Mouse (Mus musculus) layer of hippocampus, postnatal 36 days (tissue): ENCODE measurements around the gene Nxnl1. TPM values are rescaled to one million over a fixed set of nuclear protein-coding genes. Genes with fewer than 3 reads are reported as not detected.
A peak's percentile ranks its signal among the peaks of the same experiment; 100 is the strongest.
"Not testable (repeated sequence)": the region's sequence is repeated elsewhere in the genome, so short reads cannot be mapped to it uniquely, and the experiment has no call there.

ENCODE experiments used
- DNase-seq, 2 experiments: peaks; one replicate each; pipeline ENCODE4 v3.0.0; 2022
- total RNA-seq, 2 experiments: library from RNA; stranded (reverse); gene quantifications; 2 replicates each; pipeline ENCODE4 v1.2.3; 2021

Gene Nxnl1
- total RNA-seq, 2 experiments from 2014 or later: not detected

DNA sequence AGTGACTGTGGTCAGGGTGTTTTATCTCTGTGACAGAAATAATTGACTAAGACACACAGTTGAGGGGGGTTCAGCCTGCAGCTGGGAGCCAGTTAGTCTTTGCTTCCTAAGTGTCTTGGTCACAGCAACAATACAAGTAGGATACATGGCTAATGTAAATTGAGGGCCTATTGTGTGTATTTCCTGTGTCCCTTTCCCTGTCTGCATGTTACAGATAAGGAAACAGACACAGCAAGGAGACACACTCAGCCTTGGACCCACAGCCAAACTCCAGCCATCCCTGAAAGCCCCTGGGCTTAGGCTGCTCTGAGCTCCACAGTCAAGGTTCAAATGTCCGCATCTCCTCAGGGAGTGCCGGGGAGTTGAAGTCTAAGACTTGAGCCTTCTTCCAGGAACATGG, 11.8 kb downstream of the Nxnl1 start:
- DNase-seq: no peak

DNA sequence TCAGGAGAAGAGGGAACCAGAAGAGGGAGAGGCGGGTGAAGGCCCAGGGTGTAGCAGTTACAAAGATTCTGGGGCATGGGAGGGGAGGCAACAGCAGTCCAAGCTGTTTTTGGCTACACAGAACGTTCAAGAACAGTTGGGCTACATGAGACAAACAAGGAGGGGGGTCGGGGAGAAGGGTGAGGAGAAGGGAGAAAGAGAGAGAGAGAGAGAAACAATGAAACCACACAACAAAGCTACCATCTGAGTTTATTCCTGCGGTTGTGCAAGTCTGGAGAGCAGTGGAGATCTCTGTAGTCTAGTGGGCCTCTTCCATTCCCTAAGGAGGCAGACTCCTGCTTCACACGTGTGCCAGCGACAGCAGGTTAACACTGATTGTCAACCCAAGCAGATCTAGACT, 12.4 kb downstream of the Nxnl1 start:
- DNase-seq: no peak

DNA sequence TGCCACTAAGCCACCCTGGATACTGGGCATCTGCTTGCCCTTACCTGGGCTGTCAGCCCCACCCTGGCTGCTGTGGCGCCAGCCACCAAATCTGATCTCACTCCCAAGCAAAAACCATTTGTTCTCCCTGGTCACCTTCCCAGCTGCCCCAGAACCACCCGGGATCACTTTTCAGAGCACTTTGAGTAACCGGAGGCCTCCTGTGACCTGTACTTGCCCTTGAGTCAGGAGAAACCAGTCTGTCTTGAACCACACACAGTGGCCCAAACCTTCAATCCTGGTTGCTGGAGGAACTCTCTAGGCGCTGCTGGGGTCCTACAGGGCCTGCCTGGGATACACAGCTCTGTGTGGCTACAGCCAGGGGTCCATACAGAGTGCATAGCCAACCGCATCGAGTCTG, 13.6 kb downstream of the Nxnl1 start:
- DNase-seq: no peak

DNA sequence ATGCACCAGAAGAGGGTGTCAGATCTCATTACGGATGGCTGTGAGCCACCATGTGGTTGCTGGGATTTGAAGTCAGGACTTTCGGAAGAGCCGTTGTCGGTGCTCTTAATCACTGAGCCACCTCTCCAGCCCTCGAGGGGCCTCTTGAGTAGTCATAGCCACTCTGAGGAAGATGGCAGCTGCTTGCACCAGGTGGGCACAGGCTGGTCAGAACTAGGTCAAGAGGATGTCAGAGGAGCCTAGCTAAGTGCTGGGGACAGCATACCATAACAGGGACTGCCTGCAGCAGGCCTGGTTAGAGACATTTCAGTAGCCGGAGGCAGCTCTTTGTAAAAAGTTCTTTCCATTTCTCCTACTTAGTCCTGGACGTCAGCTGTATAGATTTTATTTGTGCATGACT, 15.6 kb downstream of the Nxnl1 start:
- DNase-seq: no peak

DNA sequence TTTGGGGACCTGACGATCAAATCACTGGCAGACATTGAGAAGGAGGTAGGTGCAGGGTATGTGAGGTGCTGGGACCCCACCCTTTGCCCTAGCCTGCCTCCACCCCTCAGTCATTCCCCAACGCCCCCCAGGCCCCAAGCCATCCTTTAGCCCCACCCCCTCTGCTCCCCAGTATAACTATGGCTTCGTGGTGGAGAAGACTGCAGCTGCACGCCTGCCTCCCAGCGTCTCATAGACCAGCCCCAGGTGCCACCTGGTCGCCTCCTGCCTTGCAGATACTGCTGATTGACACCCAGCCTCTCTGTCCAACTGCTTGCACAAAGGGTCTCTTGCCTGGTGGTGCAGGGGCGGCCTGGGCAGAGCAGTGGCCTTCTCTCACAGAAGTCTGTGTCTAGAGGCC, 18.8 kb downstream of the Nxnl1 start:
- no peak for DNase-seq

DNA sequence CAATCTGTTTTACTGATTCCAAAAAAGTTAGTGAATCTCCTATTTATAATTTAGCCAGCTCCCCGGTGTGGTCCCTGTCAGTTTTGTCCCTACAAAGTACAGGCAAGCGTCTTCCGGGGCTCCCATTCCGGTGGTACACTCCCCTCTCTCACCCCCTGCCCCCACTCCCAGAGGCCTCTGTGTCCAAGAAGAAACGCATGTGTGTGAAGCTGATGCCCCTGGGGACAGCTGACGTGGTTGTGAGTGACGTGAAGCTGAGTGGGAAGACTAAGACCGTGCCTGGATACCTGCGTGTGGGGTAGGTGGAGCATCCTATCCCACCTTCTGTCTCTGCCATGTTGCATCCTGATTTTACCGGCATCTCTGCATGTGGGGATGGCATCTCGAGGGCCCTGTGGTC, 21.3 kb downstream of the Nxnl1 start:
- no peak for DNase-seq

DNA sequence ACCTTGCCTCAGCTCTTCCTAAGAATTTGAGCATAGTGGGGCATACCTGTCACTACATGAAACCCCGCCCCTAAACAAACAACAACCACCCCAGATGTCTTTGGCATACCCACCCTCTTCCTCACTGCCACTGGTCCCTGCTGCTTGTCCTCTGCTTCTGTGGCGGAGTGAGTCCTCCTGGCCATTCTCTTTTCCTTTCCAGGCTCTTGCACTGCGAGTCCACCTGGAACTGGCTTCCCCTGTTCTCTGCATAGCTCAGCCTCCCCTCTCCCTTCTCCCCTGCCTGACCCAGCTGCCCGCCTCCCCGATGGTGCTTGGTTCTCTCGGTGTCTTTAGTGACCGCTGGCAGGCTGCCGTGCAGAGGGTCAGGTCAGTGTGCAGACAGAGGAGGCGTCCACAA, 22.6 kb downstream of the Nxnl1 start:
- DNase-seq: no peak

DNA sequence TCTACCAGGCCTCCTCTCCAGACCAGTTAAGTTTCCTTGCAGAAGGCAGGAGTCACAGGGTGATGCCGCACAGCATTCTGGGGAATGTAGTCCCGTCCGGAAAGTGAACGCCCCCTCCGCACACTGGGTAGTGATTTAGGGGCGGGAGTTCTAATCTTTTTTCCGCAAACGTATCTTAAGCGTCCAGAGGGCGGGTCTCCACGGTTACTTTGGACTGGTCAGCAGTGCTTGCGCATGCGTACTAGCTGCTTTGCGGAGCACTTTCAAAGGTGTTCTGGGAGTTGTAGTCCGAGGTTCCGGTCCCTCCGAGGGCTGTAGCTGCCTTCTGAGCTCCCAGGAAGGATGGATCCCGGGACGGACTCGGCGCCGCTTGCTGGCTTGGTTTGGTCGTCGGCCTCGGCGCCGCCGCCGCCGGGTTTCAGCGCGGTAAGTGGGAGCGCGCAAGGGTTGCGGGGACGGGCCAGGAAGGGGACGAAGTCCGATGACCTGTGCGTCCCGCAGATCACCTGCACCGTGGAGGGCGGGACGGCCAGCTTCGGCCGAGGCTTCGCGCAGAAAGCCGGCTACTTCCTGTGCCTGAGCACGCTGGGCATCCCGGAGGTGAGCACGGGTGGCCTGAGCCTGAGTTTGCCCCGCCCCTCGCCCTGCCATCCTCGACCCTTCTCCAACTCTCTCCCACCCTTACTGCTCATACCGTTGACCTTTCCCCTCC, 23.6 kb downstream of the Nxnl1 start, which contains the start of gene Mvb12a:
Gene Mvb12a (plus strand): TSS at position 291 of the 712 bp plus-strand sequence.
- DNase-seq: peak; percentile 96 to 97

DNA sequence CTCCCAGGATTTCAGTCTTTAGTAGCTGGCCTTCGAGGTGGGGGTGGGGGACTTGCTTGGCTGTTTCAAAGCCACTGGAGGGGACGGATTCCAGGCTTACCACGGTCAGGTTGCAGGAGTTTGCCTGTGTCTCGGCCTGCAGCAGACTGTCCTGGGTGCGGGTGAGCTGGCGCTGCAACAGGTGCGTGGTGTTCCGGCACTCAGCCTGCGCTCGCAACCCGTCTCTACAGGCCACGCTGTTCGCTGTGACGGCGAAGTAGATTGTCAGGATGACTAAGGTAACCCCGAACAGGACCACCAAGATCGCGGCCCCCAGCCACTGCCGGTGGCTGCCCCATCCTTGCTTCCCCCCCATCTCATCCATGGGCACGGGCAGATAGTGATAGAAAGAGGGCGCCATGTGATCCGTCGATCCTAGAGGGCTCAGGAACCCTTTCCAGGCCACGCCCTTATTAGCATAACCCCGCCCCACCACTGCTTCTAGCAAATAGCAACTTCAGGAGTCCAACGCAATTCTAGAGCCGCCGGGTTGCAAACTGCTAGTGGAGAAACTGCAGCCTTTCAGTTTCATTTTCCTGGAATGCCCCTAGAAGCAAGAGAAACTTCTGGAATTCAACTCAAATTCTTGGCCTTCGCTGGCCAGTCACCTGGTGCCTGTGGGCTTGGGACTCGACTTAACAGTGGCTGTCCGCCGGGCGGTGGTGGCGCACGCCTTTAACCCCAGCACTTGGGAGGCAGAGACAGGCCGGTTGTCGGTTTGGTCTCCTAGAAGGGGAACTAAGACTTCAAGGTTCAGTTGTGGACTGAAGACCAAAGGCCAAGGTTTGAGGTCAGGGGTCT, 29.2 kb downstream of the Nxnl1 start, which contains the start of gene Bst2:
Gene Bst2 (minus strand): TSS at position 429 of the 840 bp plus-strand sequence.
- peak in 1 of 2 experiments; percentile 37 for DNase-seq

DNA sequence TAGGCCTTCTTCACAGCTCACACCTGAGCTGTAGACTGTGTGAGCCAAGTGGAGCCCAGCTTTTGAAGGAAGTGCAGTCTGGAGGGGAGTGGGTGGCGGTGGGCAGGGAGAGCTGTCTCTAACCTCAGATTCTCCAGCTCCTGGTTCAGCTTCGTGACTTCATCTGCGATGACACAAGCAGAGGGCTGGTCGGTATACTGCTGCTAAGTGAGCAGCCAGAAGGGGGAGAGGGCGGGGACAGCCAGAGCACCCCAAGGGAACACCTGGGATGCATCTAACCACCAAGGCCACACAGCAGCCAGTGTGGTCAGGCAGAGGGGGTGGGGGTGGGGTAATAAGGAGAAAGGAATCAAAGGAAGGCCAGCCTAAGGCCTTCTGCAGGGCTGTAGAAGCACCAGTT, 30.7 kb downstream of the Nxnl1 start:
- no peak for DNase-seq

DNA sequence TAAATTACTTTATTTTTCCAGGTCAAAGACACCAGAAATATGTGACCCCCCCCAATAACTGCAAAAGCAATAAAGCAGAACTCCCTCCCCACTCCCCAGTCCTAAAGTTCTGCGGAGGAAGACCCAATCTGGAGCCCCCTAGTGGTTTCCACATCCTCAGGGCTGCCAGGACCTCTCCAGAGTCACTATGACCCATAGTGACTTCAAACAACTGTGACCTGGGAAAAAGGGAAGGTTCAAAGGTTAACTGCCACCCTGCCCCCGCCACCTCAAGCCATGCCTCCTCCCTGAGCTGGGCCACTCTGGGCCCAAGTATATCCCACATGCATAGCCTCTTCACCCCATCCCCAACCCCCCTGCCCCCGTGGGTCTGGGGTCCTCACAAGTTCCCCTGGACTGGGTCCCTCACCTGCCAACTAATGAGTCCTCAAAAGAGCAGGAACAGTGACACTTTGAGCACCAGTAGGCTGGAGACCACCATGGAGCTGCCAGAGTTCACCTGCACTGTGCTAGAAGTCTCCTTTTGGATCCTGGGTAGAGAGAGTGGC, 32.1 kb downstream of the Nxnl1 start:
- DNase-seq: no peak

DNA sequence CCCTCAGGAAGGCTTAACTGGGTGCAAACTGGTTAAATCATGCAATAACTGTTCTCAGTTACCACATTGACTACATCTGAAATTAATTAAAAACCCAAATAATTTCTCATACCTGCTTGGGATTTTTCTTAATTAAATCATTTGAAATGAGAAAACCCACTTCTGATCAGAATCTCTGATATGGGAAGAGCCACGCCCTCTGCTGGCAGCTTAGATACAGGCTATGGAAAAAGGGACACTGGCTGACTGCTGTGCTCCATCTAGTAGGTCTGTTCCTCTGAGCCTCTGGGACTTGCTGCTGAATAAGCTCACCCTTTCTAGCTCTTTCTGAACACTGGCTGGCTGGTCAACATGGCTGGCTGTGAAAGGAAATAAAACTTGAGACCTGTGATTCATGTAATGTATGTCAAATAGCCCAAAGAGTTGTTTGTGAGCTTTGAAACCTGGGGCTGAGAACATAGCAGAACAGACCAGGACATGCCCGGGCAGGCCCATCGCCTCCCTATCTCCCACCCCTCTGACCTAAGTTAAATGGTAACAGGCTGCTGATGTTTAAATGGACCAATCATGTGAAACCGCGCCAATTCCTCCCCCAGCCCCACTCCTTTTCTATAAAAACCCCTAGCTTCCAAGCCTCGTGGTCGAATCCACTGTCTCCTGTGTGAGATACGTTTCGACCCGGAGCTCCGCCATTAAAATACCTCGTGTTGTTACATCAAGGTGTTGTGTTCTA, 35.5 kb downstream of the Nxnl1 start:
- not testable (repeated sequence) for DNase-seq

DNA sequence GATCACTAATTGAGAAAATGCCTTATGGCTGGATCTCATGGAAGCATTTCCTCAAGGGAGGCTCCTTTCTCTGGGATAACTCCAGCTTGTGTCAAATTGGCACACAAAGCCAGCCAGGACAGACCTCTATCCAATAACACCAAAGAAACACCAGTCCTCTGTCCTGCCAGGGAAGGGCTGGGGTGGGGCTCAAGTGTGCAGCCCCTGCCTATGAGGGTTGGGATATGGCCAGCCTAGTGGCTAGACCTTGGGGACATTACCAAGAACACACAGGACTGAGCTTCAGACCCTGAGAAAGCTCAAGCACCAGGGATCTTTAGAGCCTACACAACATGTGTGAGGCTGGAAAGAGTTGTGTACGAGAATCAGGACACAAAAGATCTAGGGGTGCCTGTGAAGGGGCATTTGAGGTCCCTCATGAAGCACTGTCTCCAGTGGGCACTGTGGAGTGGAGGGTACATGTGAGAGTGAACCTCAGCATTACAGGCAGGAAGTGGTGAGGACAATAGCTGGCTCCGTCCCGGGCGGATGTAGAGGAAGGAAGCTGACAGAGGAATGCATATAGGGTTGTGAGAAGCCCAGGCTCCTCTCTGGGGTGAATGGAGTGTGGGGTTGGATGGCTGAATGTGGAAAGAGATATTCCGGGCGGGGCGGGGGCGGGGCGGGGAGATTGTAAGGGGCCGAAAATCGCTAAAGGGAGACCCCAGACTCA, 37.9 kb downstream of the Nxnl1 start:
- DNase-seq: no peak

DNA sequence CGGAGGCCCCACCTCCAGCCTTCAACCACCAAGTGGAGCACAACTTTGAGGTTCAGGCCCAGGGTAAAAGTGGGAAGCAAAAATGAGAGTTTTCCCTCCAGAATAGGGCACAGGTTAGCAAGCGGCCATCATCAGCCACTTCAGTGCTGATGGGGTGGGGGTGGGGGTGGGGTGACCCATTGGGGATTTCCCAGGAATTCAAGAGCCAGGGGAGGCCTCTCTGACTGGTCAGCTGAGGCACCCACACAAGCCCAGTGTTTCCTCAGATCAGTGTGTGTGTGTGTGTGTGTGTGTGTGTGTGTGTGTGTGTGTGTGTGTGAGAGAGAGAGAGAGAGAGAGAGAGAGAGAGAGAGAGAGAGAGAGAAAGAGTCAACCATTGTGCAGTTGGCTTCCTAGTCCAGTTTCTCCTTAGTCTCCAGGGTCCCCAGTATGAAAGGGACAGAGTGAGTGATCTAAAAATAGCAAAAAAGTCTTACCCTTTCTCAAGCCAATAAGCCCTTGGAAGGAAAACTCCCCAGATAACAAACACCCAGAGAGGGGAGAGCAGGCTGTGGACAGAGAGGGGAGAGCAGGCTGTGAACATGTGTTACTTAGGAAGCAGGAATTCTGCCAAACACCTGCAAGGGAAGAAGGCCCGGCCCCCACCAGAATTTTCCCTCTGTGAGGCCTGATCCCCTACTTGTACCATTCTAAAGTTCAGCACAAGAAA, 39.1 kb downstream of the Nxnl1 start:
- no peak for DNase-seq

DNA sequence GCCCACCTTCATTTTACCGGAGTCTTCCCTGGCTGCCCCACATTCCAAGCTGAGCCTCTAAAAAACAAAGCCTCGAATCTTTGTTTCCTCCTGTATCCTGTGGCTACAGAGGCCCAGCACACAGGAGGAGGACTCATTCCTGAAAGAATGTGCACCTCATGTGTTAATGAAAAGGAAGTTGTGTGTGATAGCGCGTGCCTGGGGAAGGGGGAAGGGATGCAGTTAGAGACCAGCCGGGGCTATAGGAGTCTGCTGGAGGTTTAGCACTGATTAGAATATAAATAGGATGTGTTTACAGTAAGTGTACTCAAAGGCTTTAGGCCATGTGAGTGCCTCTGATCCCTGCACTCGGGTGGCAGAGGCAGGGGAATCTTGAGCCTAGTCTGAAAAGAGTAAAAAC, 40.1 kb downstream of the Nxnl1 start:
- no peak for DNase-seq

DNA sequence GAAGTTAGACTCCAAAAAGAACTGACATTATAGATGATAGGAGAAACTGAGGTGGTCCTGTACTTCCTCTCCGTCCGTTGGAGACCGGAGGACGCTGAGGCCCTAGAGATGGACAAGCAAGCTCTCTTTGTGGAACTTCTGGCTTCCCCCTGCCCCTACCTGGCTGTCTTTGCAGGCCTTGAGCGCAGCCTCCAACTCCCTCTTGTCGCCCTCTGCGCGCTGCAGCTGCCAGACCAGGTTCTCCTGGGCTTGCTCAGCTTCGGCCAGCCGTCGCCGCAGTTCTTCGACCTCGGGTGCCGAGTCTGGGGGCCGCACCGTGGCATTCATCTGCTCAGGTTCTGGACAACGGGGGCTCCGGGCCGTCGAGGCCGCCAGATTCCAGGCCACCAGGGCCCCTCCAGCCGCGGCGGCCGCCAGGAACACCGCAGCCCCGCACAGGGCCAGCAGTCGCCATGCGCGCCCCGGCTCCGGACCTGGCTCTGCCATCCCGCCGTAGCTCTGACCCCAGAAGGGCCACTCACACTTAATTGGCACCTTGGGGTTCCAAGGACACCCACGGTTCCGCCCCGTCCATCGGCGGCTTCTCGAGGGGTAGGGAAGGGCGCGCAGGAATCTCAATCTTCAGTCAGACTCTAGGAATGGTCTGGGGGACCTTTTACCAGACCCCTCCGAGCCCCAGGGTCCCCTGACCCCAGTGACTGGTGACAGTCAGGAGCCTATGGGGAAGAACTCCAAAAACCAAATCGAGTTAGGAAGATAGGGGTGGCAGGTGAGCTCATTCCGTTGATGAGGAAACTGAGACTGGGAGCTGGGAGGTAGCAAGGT, 41.0 kb downstream of the Nxnl1 start, which contains the start of gene Ccdc194:
Gene Ccdc194 (minus strand): TSS at position 486 of the 825 bp plus-strand sequence.
- DNase-seq: no peak

DNA sequence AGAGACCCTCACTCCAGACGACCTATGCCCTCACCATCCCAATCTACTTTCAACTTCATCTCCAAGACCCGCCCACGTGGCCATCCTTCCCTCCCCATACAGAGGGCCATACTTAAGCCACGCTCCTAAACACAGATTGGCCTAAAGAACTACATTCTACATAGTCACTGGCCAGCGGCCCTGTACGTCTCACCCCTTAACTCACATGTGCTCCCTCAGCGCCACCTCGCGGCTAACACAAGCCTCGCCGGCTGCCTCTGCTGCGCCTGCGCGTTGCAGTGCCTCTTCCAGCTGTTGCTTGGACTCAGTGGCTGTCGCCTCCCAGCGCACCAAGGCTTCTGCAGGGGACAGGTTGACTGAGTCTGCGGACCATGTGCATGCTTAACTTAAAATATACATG, 44.8 kb downstream of the Nxnl1 start:
- DNase-seq: peak; percentile 86 to 88

DNA sequence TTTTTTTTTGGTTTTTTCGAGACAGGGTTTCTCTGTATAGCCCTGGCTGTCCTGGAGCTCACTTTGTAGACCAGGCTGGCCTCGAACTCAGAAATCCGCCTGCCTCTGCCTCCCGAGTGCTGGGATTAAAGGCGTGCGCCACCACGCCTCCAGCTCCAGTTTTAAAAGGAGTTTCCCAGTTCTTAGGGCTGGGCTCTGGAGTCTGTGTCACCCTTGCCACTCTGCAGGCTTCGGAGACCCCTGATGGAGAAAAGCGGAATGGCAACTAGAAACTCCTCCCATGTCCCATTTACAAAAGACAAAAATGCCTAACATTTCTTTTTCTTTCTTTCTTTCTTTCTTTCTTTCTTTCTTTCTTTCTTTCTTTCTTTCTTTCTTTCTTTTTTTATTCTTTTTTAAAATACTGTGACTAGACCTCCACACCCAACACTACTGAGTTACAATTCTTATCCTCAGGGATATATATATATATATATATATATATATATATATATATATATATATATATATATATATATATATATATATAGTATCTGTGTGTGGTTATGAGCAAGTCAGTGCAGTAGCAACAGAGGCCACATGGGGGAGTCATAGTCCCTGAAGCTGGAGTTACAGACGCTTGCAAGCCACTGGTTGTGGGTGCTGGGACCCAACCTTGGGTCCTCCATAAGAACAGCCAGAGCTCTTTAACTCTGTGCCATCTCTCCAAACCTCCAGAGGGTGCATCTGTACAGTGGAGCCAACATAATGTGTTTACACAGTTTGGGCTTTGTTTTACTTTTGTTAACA, 47.2 kb downstream of the Nxnl1 start:
- DNase-seq: not testable (repeated sequence)

DNA sequence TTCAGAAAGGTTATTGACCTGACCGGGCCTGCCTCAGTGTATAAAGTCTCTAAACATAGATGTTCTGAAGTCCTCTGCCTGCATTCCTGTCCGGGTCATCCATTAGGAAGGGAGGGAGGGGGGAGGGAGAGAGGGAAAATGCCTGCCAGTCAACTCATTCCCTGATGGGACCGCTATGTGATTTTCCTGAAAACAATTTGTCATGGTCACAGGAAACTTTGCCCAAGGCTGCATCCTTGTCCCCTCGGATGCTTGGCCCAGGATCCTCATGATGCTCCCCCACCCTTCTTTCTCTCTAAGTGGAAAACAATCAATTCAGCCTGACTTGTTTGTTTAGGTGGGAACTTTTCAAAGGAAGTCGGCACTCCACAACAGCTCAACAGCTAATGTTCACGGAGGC, 49.6 kb downstream of the Nxnl1 start:
- DNase-seq: no peak

DNA sequence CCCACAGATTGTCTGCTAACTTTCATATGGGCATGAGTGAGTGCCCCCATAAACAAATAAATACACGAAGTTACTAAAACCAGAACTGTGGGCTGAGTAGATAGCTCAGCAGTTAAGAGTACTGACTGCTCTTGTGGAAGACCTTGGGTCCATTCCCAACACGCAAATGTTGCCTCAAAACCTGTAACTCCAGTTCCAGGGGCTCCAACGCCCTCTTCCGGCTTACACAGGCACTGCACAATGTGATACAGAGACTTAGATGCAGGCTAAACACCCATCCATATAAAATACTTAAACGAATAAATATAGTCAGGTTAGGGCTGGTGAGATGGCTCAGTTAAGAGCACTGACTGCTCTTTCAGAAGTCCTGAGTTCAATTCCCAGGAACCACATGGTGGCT, 51.4 kb downstream of the Nxnl1 start:
- DNase-seq: no peak
